In the genomic region with DNA sequence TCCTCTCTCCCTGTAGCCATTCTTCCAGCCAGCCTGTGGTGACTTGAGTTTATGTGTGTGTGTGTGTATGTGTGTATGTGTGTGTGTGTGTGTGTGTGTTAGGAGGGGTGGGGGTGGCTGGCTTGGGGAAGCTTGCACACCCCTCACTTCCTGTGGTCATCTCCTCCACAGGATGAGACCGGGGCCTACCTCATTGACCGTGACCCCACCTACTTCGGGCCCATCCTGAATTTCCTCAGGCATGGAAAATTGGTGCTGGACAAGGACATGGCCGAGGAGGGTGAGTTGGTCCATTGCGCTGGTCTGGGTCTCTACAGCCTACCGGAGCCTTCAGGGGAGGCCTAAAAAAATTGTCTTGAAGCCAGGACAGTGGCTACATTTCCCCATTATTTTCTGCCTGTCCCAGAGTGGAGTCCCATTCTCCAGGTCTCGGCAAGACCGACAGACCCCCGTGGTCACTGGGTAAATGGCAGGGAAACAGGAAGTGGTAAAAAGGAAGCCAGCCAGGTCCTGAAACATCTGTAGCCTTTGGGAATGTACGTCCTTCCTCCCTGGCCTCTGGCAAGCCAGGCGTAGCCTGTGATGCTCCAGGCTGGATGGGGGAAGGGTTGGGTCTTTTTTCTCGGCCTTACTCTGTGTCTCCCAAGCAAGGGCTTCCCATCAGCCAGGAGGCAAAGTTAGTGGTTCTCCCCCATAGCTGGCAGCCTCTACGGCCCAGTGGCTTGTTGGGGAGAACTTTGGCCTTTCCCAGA, we compare ENCODE assay signal across 7 mouse cellular contexts. TPM values are rescaled to one million over a fixed set of nuclear protein-coding genes. Genes with fewer than 3 reads are reported as not detected.
DNase-seq lines count a peak whose midpoint lies in the region; ATAC-seq and TF ChIP-seq lines count a peak whose summit lies in the region.

No protein-coding gene starts in this region.

- 64% methylated on average over 13 of the region's 13 CpGs for WGBS in heart, postnatal 0 days
- 73% methylated on average over 13 of the region's 13 CpGs for WGBS in limb, embryonic 12.5 days

- peak overlapping the region; percentile 8 for H3ac ChIP-seq in C2C12 (ENCODE audit: control insufficient read depth, insufficient read length, low read depth)

- 0 out of 2 replicates have a peak, but pooled peaks have one; percentile 11 for TF ChIP-seq EP300 in heart, postnatal 0 days (IDR thresholded peaks at IDR 0.05; ENCODE audit: low read depth)

- H3K79me2 ChIP-seq in C2C12 (ENCODE audit: control insufficient read depth, insufficient read depth): peaks cover 26% of the 10 kb centered on the region

- H3K27me3 ChIP-seq in C2C12 (ENCODE audit: control insufficient read depth, insufficient read depth, insufficient read length): peaks cover 9% of the 10 kb centered on the region
- peaks cover 14% of the 10 kb centered on the region for H3K27me3 ChIP-seq in heart, postnatal 0 days (ENCODE audit: control insufficient read depth, insufficient read depth, low read length)
- peaks cover 17% of the 10 kb centered on the region for H3K27me3 ChIP-seq in limb, embryonic 12.5 days

- no peak overlapping the region for H3K27ac ChIP-seq in cortical plate, adult 2 months (ENCODE audit: insufficient read depth, low read length)
- H3K27ac ChIP-seq in heart, postnatal 0 days (ENCODE audit: low read depth): peak overlapping the region; percentile 75
- 0 out of 2 replicates have a peak overlapping the region, but pooled peaks have one; percentile 35 for H3K27ac ChIP-seq in limb, embryonic 12.5 days

- H3K9me3 ChIP-seq in heart, postnatal 0 days (replicated peaks; ENCODE audit: control insufficient read depth, low read length): no peaks in the 10 kb centered on the region
- no peaks in the 10 kb centered on the region for H3K9me3 ChIP-seq in limb, embryonic 12.5 days

- peak overlapping the region; percentile 72 for H3K4me2 ChIP-seq in heart, postnatal 0 days (ENCODE audit: low read depth, low read length)
- H3K4me2 ChIP-seq in limb, embryonic 12.5 days: peak overlapping the region; percentile 85

- peaks cover 11% of the 10 kb centered on the region for H3K79me3 ChIP-seq in C2C12 (ENCODE audit: low read depth)

- H3K36me3 ChIP-seq in C2C12 (ENCODE audit: control insufficient read depth, insufficient read depth): peaks cover 47% of the 10 kb centered on the region
- peaks cover 5% of the 10 kb centered on the region for H3K36me3 ChIP-seq in heart, postnatal 0 days (replicated peaks; ENCODE audit: control insufficient read depth, insufficient read depth, low read length)
- peaks cover 46% of the 10 kb centered on the region for H3K36me3 ChIP-seq in limb, embryonic 12.5 days

- 0 out of 2 replicates have a peak overlapping the region, but pooled peaks have one; percentile 55 for H3K9ac ChIP-seq in heart, postnatal 0 days (replicated peaks; ENCODE audit: low read depth, low read length)
- no peak overlapping the region for H3K9ac ChIP-seq in limb, embryonic 12.5 days (replicated peaks)

- peak overlapping the region; percentile 85 for H3K4me3 ChIP-seq in C2C12 (ENCODE audit: insufficient read depth, poor library complexity, severe bottlenecking)
- H3K4me3 ChIP-seq in cortical plate, adult 2 months (ENCODE audit: insufficient read depth, low read length): peak overlapping the region; percentile 74
- no peak overlapping the region for H3K4me3 ChIP-seq in heart, postnatal 0 days (ENCODE audit: low read depth, low read length)
- peak overlapping the region; percentile 65; the same call in 1 of the 2 replicates for H3K4me3 ChIP-seq in limb, embryonic 12.5 days (replicated peaks)

- DNase-seq in heart, postnatal 0 days (ENCODE audit: low spot score): no peak
- no peak for DNase-seq in adrenal gland, postnatal 36 days
- no peak for DNase-seq in layer of hippocampus, adult 11-12 months (ENCODE audit: low spot score)

- TF ChIP-seq CTCF in C2C12 (IDR thresholded peaks at IDR 0.05; ENCODE audit: control insufficient read depth, insufficient read depth, insufficient read length): no peak
- TF ChIP-seq CTCF in cortical plate, adult 2 months (IDR thresholded peaks at IDR 0.05; ENCODE audit: extremely low read depth, insufficient read depth, low read length): no peak
- TF ChIP-seq CTCF in heart, postnatal 0 days (IDR thresholded peaks at IDR 0.05; ENCODE audit: low read depth): no peak

- TF ChIP-seq POLR2A in cortical plate, adult 2 months (IDR thresholded peaks at IDR 0.05; ENCODE audit: extremely low read depth, insufficient read depth, low read length): no peak

- H3K4me1 ChIP-seq in cortical plate, adult 2 months (ENCODE audit: control insufficient read depth, insufficient read depth, low read length): peaks cover 2% of the 10 kb centered on the region; the same call in 1 of the 2 replicates
- H3K4me1 ChIP-seq in heart, postnatal 0 days (ENCODE audit: control insufficient read depth, insufficient read depth): no peaks in the 10 kb centered on the region
- peaks cover 20% of the 10 kb centered on the region for H3K4me1 ChIP-seq in limb, embryonic 12.5 days (replicated peaks)

- ATAC-seq in heart, postnatal 0 days (ENCODE audit: insufficient read depth, low read depth): peak; percentile 34
- ATAC-seq in limb, embryonic 12.5 days (ENCODE audit: insufficient number of reproducible peaks, insufficient read depth, low FRiP score, low TSS enrichment, low read depth): no peak
- no peak for ATAC-seq in erythroblast, adult 5-6 weeks (replicated peaks; ENCODE audit: low FRiP score, poor library complexity, severe bottlenecking)

TF ChIP-seq in C2C12, 6 proteins besides CTCF, POLR2A, EP300 and RAD21:
- TF ChIP-seq CEBPB (IDR thresholded peaks at IDR 0.05; ENCODE audit: low read depth): no peak
- no peak for TF ChIP-seq USF1 (IDR thresholded peaks at IDR 0.05; ENCODE audit: low read depth)
- no peak for TF ChIP-seq MYOD1 (IDR thresholded peaks at IDR 0.05; ENCODE audit: control insufficient read depth, insufficient read length, low read depth)
- TF ChIP-seq MYOG (IDR thresholded peaks at IDR 0.05; ENCODE audit: control insufficient read depth, extremely low read depth, insufficient read length): no peak
- TF ChIP-seq MAX (IDR thresholded peaks at IDR 0.05): no peak
- no peak for TF ChIP-seq FOSL1 (IDR thresholded peaks at IDR 0.05; ENCODE audit: insufficient read depth, low read length, poor library complexity, severe bottlenecking)

RNA-seq across cellular contexts. Expression of a gene that starts 1.7 kb away (rescaled TPM):
- polyA plus RNA-seq in C2C12 (2012; fragmentation: generic; extraction: Trizol): 228 TPM
- polyA plus RNA-seq in cortical plate, adult 2 months (2012; rRNA removed): 489 and 526 TPM in 2 replicates
- 38.4 and 49.8 TPM in 2 replicates for total RNA-seq in heart, postnatal 0 days (2014; rRNA removed; ENCODE audit: low replicate concordance)
- polyA plus RNA-seq in heart, postnatal 0 days (2015; fragmentation: Nextera tagmentation; extraction: Ambion mirVana): 15.7 and 17.8 TPM in 2 replicates
- 40.3 and 49.8 TPM in 2 replicates for polyA plus RNA-seq in limb, embryonic 12.5 days (2016; fragmentation: Nextera tagmentation; extraction: Ambion mirVana)
- 10 to 100 TPM; 78.2 to 96.3 TPM for total RNA-seq in adrenal gland, postnatal 36 days (2021)
- total RNA-seq in erythroblast, adult 5-6 weeks (2015; ENCODE audit: low replicate concordance): 1.0 TPM in 1 of 2 replicates, not detected in the other
- total RNA-seq in erythroblast, adult 5-6 weeks (2017; ENCODE audit: low replicate concordance): 0.98 and 2.0 TPM in 2 replicates

RNA-seq across cellular contexts. Expression of a gene that starts 23.8 kb away (rescaled TPM):
- polyA plus RNA-seq in C2C12 (2012; fragmentation: generic; extraction: Trizol): 44.7 TPM
- polyA plus RNA-seq in cortical plate, adult 2 months (2012; rRNA removed): 66.7 and 72.9 TPM in 2 replicates
- total RNA-seq in heart, postnatal 0 days (2014; rRNA removed; ENCODE audit: low replicate concordance): 40.0 and 52.2 TPM in 2 replicates
- polyA plus RNA-seq in heart, postnatal 0 days (2015; fragmentation: Nextera tagmentation; extraction: Ambion mirVana): 1.1 and 1.2 TPM in 2 replicates
- polyA plus RNA-seq in limb, embryonic 12.5 days (2016; fragmentation: Nextera tagmentation; extraction: Ambion mirVana): 2.1 and 3.0 TPM in 2 replicates
- 10 to 100 TPM; 38.8 to 57.7 TPM for total RNA-seq in adrenal gland, postnatal 36 days (2021)
- 7.7 and 10.4 TPM in 2 replicates for total RNA-seq in erythroblast, adult 5-6 weeks (2015; ENCODE audit: low replicate concordance)
- 22.4 and 39.6 TPM in 2 replicates for total RNA-seq in erythroblast, adult 5-6 weeks (2017; ENCODE audit: low replicate concordance)

RNA-seq across cellular contexts. Expression of a gene that starts 24.3 kb away (rescaled TPM):
- 21.4 TPM for polyA plus RNA-seq in C2C12 (2012; fragmentation: generic; extraction: Trizol)
- polyA plus RNA-seq in cortical plate, adult 2 months (2012; rRNA removed): 65.7 and 67.6 TPM in 2 replicates
- total RNA-seq in heart, postnatal 0 days (2014; rRNA removed; ENCODE audit: low replicate concordance): 42.4 and 50.9 TPM in 2 replicates
- 21.9 and 22.0 TPM in 2 replicates for polyA plus RNA-seq in heart, postnatal 0 days (2015; fragmentation: Nextera tagmentation; extraction: Ambion mirVana)
- 6.3 and 6.7 TPM in 2 replicates for polyA plus RNA-seq in limb, embryonic 12.5 days (2016; fragmentation: Nextera tagmentation; extraction: Ambion mirVana)
- 100 to 1,000 TPM; 276 to 330 TPM for total RNA-seq in adrenal gland, postnatal 36 days (2021)
- 5.2 and 6.0 TPM in 2 replicates for total RNA-seq in erythroblast, adult 5-6 weeks (2015; ENCODE audit: low replicate concordance)
- 3.5 and 8.1 TPM in 2 replicates for total RNA-seq in erythroblast, adult 5-6 weeks (2017; ENCODE audit: low replicate concordance)

RNA-seq across cellular contexts. Expression of a gene that starts 34.3 kb away (rescaled TPM):
- polyA plus RNA-seq in C2C12 (2012; fragmentation: generic; extraction: Trizol): not detected
- polyA plus RNA-seq in cortical plate, adult 2 months (2012; rRNA removed): not detected in 2 replicates
- total RNA-seq in heart, postnatal 0 days (2014; rRNA removed; ENCODE audit: low replicate concordance): not detected in 2 replicates
- not detected in 2 replicates for polyA plus RNA-seq in heart, postnatal 0 days (2015; fragmentation: Nextera tagmentation; extraction: Ambion mirVana)
- not detected in 2 replicates for polyA plus RNA-seq in limb, embryonic 12.5 days (2016; fragmentation: Nextera tagmentation; extraction: Ambion mirVana)
- total RNA-seq in adrenal gland, postnatal 36 days (2021): not detected
- total RNA-seq in erythroblast, adult 5-6 weeks (2015; ENCODE audit: low replicate concordance): not detected in 2 replicates
- not detected in 2 replicates for total RNA-seq in erythroblast, adult 5-6 weeks (2017; ENCODE audit: low replicate concordance)

RNA-seq across cellular contexts. Expression of a gene that starts 38.4 kb away (rescaled TPM):
- polyA plus RNA-seq in C2C12 (2012; fragmentation: generic; extraction: Trizol): 0.06 TPM
- polyA plus RNA-seq in cortical plate, adult 2 months (2012; rRNA removed): 0.04 and 0.11 TPM in 2 replicates
- 0.50 TPM in 1 of 2 replicates, not detected in the other for total RNA-seq in heart, postnatal 0 days (2014; rRNA removed; ENCODE audit: low replicate concordance)
- 0.29 and 0.49 TPM in 2 replicates for polyA plus RNA-seq in heart, postnatal 0 days (2015; fragmentation: Nextera tagmentation; extraction: Ambion mirVana)
- 0.10 TPM in 1 of 2 replicates, not detected in the other for polyA plus RNA-seq in limb, embryonic 12.5 days (2016; fragmentation: Nextera tagmentation; extraction: Ambion mirVana)
- 1 to 10 TPM; 1.2 to 2.3 TPM for total RNA-seq in adrenal gland, postnatal 36 days (2021)
- 1.0 TPM in 1 of 2 replicates, not detected in the other for total RNA-seq in erythroblast, adult 5-6 weeks (2015; ENCODE audit: low replicate concordance)
- 0.70 TPM in 1 of 2 replicates, not detected in the other for total RNA-seq in erythroblast, adult 5-6 weeks (2017; ENCODE audit: low replicate concordance)

Comparison
In these comparisons a context has a peak if more than half of its experiments do, and no peak if none do; other contexts are left out.
1. RNA of a gene that starts 23.8 kb away (polyA plus RNA-seq): 66.7 to 72.9 TPM in cortical plate, adult 2 months and 44.7 TPM in C2C12 (single experiment); 2.1 to 3.0 TPM in limb, embryonic 12.5 days and 1.1 to 1.2 TPM in heart, postnatal 0 days; every median in the first group is over 10 times any median in the second.